Mouse (Mus musculus) liver, postnatal 0 days (tissue): Measurements from ENCODE around the gene Elovl5. TPM values are rescaled to one million over a fixed set of nuclear protein-coding genes. Genes with fewer than 3 reads are reported as not detected.

Source experiments
- ATAC-seq: fragments of 200-750 bp; cut with Nextera tagmentation; 2 replicates; pipeline ENCODE4 v1.8.0; 2017; ENCODE audit warnings: mild to moderate bottlenecking, moderate library complexity
- DNase-seq: peaks from one replicate; pipeline ENCODE4 v3.0.0-alpha.2; 2016
- H3K27ac ChIP-seq: fragments of 300-500 bp; sonication (generic); 2 replicates; pipeline ENCODE4 v1.5.1; 2014; ENCODE audit warnings: antibody characterized with exemption, moderate library complexity, mild to moderate bottlenecking, low read depth
- H3K27me3 ChIP-seq: fragments of 300-500 bp; sonication (generic); 2 replicates; pipeline ENCODE4 v1.6.1; 2014; ENCODE audit warnings: low read length, control low read depth, mixed read lengths; ENCODE audit not compliant: insufficient read depth
- H3K36me3 ChIP-seq: fragments of 300-500 bp; sonication (generic); replicated peaks from 2 replicates; pipeline ENCODE4 v1.6.1; 2014; ENCODE audit warnings: mild to moderate bottlenecking, control low read depth, low read length, moderate library complexity, mixed read lengths; ENCODE audit not compliant: insufficient read depth
- H3K4me1 ChIP-seq: fragments of 300-500 bp; sonication (generic); 2 replicates; pipeline ENCODE4 v1.6.1; 2014; ENCODE audit warnings: antibody characterized with exemption, mild to moderate bottlenecking, control low read depth; ENCODE audit not compliant: insufficient read depth
- H3K4me2 ChIP-seq: fragments of 300-500 bp; sonication (generic); 2 replicates; pipeline ENCODE4 v1.6.1; 2014; ENCODE audit warnings: low read depth, mild to moderate bottlenecking, low read length, moderate library complexity, mixed read lengths
- H3K4me3 ChIP-seq: fragments of 300-500 bp; sonication (generic); 2 replicates; pipeline ENCODE4 v1.5.1; 2014; ENCODE audit warnings: low read depth, low read length
- H3K9ac ChIP-seq: fragments of 300-500 bp; sonication (generic); replicated peaks from 2 replicates; pipeline ENCODE4 v1.6.1; 2014; ENCODE audit warnings: mild to moderate bottlenecking, moderate library complexity
- H3K9me3 ChIP-seq: fragments of 300-500 bp; sonication (generic); 2 replicates; pipeline ENCODE4 v1.6.1; 2016; ENCODE audit warnings: mild to moderate bottlenecking, control low read depth, low read length, mixed read lengths
- CTCF ChIP-seq: sonication (generic); IDR thresholded peaks from 2 replicates; pipeline ENCODE4 v1.5.1; 2016; ENCODE audit warnings: antibody characterized with exemption, low read depth
- EP300 ChIP-seq: IDR thresholded peaks from 2 replicates; pipeline ENCODE4 v1.6.1; 2016; ENCODE audit warnings: antibody characterized with exemption, low read depth, mild to moderate bottlenecking
- WGBS: fragments of 180-500 bp; shearing (Covaris S2); extraction: QIAGEN DNeasy Blood & Tissue Kit; methylation state at CpG from one replicate; pipeline ENCODE4 v1.1.7; 2014; ENCODE audit not compliant: insufficient replicate concordance; 5-methylcytosine and 5-hydroxymethylcytosine counted together
- polyA plus RNA-seq: library from polyadenylated mRNA; unstranded; fragments of >200 nt; fragmentation: Nextera tagmentation; extraction: Ambion mirVana; gene quantifications from 2 replicates; pipeline ENCODE4 v1.2.1, GENCODE M21; 2015

Gene Elovl5
- polyA plus RNA-seq, 1 experiment from 2014 or later, result 107 TPM

DNA sequence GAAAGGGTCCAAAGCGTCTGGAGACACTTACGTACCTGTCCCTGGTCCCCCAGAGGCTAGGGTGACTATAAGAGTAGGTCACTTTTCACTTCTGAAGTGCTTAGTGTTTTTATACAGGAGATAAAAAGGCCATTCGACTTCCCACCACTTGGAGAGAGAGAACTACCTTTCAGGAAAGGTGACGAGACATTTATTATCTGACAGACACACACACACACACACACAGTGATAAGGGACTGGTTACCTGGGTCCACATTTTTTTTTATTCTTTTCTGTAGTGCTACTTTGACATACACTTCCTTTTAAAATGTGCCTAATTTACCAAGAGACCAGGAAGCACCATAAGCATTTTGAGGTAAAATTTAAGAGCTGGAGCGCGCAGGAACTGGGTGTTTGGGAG lies 66.4 kb downstream of the Elovl5 start:
- ATAC-seq (no peak), DNase-seq (no peak)
- TF ChIP-seq EP300 (no peak), CTCF (no peak)
- no peaks in the 10 kb centered on the region for H3K4me1 ChIP-seq
- no peaks in the 10 kb centered on the region for H3K27me3 ChIP-seq
- peaks cover 42% of the 10 kb centered on the region for H3K36me3 ChIP-seq
- no peak overlapping the region for H3K27ac ChIP-seq
- no peak overlapping the region for H3K4me2 ChIP-seq
- H3K9me3 ChIP-seq, result no peaks in the 10 kb centered on the region
- 74% methylated on average over 6 of the region's 6 CpGs for WGBS
- no peak overlapping the region for H3K4me3 ChIP-seq
- no peak overlapping the region for H3K9ac ChIP-seq

DNA sequence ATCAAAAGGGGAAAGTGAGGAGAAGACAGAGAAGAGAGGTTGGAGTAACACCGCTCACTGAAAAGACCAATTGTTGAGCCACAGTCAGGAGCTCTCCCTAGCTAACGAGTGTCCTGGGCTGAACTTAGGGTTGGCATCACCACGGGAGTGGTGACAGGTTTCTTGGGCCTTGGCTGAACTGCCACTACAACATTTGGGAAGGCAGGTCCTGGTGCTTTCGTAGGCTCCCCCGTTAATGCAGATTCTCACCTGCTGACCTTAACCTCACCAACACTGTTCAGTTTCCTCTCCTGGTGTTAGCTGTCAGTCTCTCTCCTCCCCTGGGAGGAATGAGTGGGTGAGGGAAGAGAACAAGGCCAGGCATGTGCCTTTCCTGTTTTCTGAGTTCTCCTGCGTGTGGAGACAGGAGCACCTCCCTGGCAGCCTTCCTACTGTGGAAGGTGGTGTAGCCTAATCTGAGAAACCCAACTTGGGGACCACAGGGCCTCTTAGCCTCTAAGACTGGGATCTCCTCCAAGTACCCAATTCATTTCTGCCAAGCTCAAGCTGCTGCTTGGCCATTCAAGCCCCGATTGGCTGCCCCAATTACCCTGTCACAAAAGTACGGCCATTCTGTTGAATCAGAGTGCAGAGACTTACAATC lies 69.1 kb downstream of the Elovl5 start:
- no peak overlapping the region for H3K4me2 ChIP-seq
- H3K36me3 ChIP-seq, result peaks cover 29% of the 10 kb centered on the region
- ATAC-seq (no peak), DNase-seq (no peak)
- no peak overlapping the region for H3K4me3 ChIP-seq
- H3K9me3 ChIP-seq, result no peaks in the 10 kb centered on the region
- H3K4me1 ChIP-seq, result no peaks in the 10 kb centered on the region
- H3K27ac ChIP-seq, result no peak overlapping the region
- H3K9ac ChIP-seq, result no peak overlapping the region
- TF ChIP-seq CTCF (no peak), EP300 (no peak)
- H3K27me3 ChIP-seq, result no peaks in the 10 kb centered on the region
- WGBS, result 78% methylated on average over 8 of the region's 8 CpGs

GRCm38 (mm10) chr9:77989626-77990025 lies 72.5 kb downstream of the Elovl5 start:
- no peak for TF ChIP-seq CTCF
- no peak for TF ChIP-seq EP300
- no peak overlapping the region for H3K4me3 ChIP-seq
- H3K4me1 ChIP-seq, result peaks cover 12% of the 10 kb centered on the region
- H3K36me3 ChIP-seq, result peaks cover 4% of the 10 kb centered on the region; the same call in 1 of the 2 replicates
- H3K9ac ChIP-seq, result no peak overlapping the region
- H3K27ac ChIP-seq, result no peak overlapping the region
- H3K4me2 ChIP-seq, result no peak overlapping the region
- WGBS, result 77% methylated on average over 8 of the region's 8 CpGs
- ATAC-seq (no peak), DNase-seq (no peak)
- no peaks in the 10 kb centered on the region for H3K27me3 ChIP-seq
- H3K9me3 ChIP-seq, result no peaks in the 10 kb centered on the region

GRCm38 (mm10) chr9:77990278-77990677 lies 73.1 kb downstream of the Elovl5 start:
- no peak for DNase-seq
- TF ChIP-seq EP300 (no peak), CTCF (no peak)
- 68% methylated on average over 8 of the region's 8 CpGs for WGBS
- Histone ChIP-seq H3K36me3 (no peaks in the 10 kb centered on the region), H3K9ac (no peak overlapping the region), H3K4me2 (no peak overlapping the region), H3K27ac (no peak overlapping the region), H3K27me3 (no peaks in the 10 kb centered on the region), H3K4me1 (peaks cover 12% of the 10 kb centered on the region), H3K9me3 (no peaks in the 10 kb centered on the region), H3K4me3 (no peak overlapping the region)
- no peak for ATAC-seq

- no peak overlapping the region for H3K27ac ChIP-seq
- WGBS, result 85% methylated on average over 4 of the region's 4 CpGs
Observed at GRCm38 (mm10) chr9:77991650-77992049, 74.5 kb downstream of the Elovl5 start.

GRCm38 (mm10) chr9:77992276-77992675 lies 75.1 kb downstream of the Elovl5 start:
- Histone ChIP-seq H3K9me3 (no peaks in the 10 kb centered on the region), H3K27ac (no peak overlapping the region), H3K9ac (no peak overlapping the region), H3K4me3 (no peak overlapping the region), H3K36me3 (no peaks in the 10 kb centered on the region), H3K27me3 (no peaks in the 10 kb centered on the region), H3K4me1 (peaks cover 15% of the 10 kb centered on the region), H3K4me2 (no peak overlapping the region)
- no peak for TF ChIP-seq EP300
- no peak for TF ChIP-seq CTCF
- ATAC-seq (no peak), DNase-seq (no peak)
- 72% methylated on average over 6 of the region's 6 CpGs for WGBS

More at GRCm38 (mm10) chr9:77991650-77992049, 74.5 kb downstream of the Elovl5 start:
- no peaks in the 10 kb centered on the region for H3K27me3 ChIP-seq
- ATAC-seq (no peak), DNase-seq (no peak)
- TF ChIP-seq EP300, result no peak
- no peak for TF ChIP-seq CTCF
- no peaks in the 10 kb centered on the region for H3K36me3 ChIP-seq
- H3K9me3 ChIP-seq, result no peaks in the 10 kb centered on the region
- no peak overlapping the region for H3K4me3 ChIP-seq
- no peak overlapping the region for H3K4me2 ChIP-seq
- no peak overlapping the region for H3K9ac ChIP-seq
- peaks cover 15% of the 10 kb centered on the region for H3K4me1 ChIP-seq
